Mouse (Mus musculus) frontal cortex, postnatal 14 days (tissue): ENCODE data around the gene Mpp2.

Source experiments
- DNase-seq, 2 experiments: peaks; one replicate each; pipeline ENCODE4 v3.0.0; 2022; ENCODE audit warnings: low spot score in 2 of 2

The Mpp2 gene

DNA sequence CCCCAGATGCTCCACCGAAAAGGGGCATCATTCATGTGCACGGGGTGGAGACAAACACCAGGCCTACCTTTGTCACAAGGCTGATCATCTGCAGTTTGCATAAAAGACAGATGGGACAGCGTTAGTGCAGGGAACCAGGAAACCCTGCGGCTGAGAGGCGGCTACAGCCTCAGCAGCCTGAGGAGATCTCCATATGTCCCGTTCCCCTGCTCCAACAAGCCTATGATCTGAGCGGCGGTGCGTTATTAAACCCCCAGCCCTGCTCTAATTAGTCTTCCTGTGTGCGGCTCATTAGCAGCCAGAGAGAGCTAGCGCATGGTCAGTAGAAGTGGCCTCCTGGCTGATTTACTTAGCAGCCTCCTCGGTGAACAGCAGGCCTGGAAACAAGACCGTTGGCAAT, 78.2 kb downstream of the Mpp2 start:
- no peak for DNase-seq

DNA sequence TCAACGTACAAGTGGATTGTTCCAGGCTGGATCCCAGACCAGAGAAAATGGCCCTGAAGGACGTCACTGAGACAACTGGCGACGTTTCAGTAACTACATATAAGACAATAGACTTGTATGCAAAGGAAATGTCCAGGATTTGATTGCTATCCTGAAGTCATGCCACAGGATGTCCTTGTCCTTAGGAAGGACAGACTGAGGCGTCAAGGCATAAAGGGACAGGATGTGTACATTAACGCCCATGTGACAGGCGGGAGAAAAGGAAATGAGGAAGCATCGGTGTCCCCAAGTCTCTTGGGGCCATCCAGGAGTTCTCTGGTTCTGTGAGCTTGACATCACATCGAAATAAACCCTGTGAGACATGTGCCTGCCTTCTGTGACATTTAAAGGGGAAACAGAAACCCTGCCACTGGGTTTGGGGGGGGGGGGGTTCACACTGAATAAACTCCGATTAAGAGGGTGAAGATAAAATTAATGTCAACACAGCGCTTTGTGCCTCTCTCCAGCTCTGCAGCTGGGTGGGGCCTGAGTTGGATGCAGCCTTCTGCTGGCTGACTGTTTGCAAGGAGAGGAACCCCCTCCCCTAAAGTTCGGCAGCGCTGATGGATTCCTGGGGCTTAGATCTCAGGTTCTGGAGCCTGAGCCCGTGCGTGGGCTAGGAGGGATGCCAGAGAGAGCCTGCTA, 79.2 kb downstream of the Mpp2 start:
- DNase-seq = no peak

DNA sequence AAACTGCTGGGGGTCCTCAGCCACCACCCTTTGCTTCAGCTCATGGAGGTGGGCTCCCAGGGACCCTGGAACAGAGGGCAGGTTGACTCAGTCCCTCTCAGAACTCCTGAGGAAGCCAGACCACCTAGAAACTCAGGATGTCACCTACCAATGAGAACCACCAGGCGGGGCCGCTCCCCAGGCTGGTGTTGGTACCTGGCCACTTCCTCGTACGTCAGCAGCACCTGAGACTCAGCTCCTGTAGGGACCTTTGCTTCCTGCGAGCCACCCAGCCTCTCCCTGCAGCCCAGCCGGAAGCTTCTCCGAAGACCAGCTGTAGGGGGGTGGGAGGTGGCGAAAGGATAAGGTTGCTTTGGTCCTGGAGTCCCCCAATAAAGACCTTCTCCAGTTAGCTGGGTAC, 79.9 kb downstream of the Mpp2 start:
- DNase-seq = no peak
